Mouse (Mus musculus) heart, embryonic 13.5 days (tissue): ENCODE measurements around the gene Lsm12. TPM values are rescaled to one million over a fixed set of nuclear protein-coding genes. Genes with fewer than 3 reads are reported as not detected.
A peak's percentile ranks its signal among the peaks of the same experiment; 100 is the strongest.

Experiments used
- ATAC-seq: fragments of 200-750 bp; cut with Nextera tagmentation; 2 replicates; pipeline ENCODE4 v1.8.0; 2017; ENCODE audit warnings: moderate TSS enrichment; ENCODE audit not compliant: insufficient number of reproducible peaks, low FRiP score, low TSS enrichment; ENCODE audit errors: extremely low read depth
- H3K27ac ChIP-seq: fragments of 300-500 bp; sonication (generic); replicated peaks from 2 replicates; pipeline ENCODE4 v1.5.1; 2015; ENCODE audit warnings: moderate library complexity, mild to moderate bottlenecking, inconsistent platforms
- H3K27me3 ChIP-seq: fragments of 300-500 bp; sonication (generic); replicated peaks from 2 replicates; pipeline ENCODE4 v1.6.1; 2015; ENCODE audit warnings: mild to moderate bottlenecking, inconsistent platforms
- H3K36me3 ChIP-seq: fragments of 300-500 bp; sonication (generic); 2 replicates; pipeline ENCODE4 v1.6.1; 2015; ENCODE audit warnings: mild to moderate bottlenecking, inconsistent platforms
- H3K4me1 ChIP-seq: fragments of 300-500 bp; sonication (generic); 2 replicates; pipeline ENCODE4 v1.6.1; 2015; ENCODE audit warnings: inconsistent platforms
- H3K4me2 ChIP-seq: fragments of 300-500 bp; sonication (generic); 2 replicates; pipeline ENCODE4 v1.6.1; 2015; ENCODE audit warnings: inconsistent platforms, mild to moderate bottlenecking, moderate library complexity
- H3K4me3 ChIP-seq: fragments of 300-500 bp; sonication (generic); 2 replicates; pipeline ENCODE4 v1.5.1; 2015; ENCODE audit warnings: moderate library complexity, mild to moderate bottlenecking, inconsistent platforms
- H3K9ac ChIP-seq: fragments of 300-500 bp; sonication (generic); 2 replicates; pipeline ENCODE4 v1.6.1; 2015; ENCODE audit warnings: inconsistent platforms, mild to moderate bottlenecking, moderate library complexity
- H3K9me3 ChIP-seq: fragments of 300-500 bp; sonication (generic); 2 replicates; pipeline ENCODE4 v1.6.1; 2016; ENCODE audit warnings: inconsistent platforms
- WGBS: fragments of 180-500 bp; shearing (Covaris S2); methylation state at CpG from one replicate; pipeline ENCODE4 v1.1.7; 2015; ENCODE audit warnings: mixed read lengths; 5-methylcytosine and 5-hydroxymethylcytosine counted together
- polyA plus RNA-seq: library from polyadenylated mRNA; unstranded; fragments of >200 nt; fragmentation: Nextera tagmentation; extraction: Ambion mirVana; gene quantifications from 2 replicates; pipeline ENCODE4 v1.2.1, GENCODE M21; 2015

The Lsm12 gene
- polyA plus RNA-seq, 1 experiment from 2014 or later, result 80.7 TPM

- WGBS, result 15% methylated on average over 12 of the region's 12 CpGs
- H3K27me3 ChIP-seq, result no peaks in the 10 kb centered on the region
- peak overlapping the region; percentile 86 for H3K4me2 ChIP-seq
- peaks cover 11% of the 10 kb centered on the region for H3K36me3 ChIP-seq
- peaks cover 95% of the 10 kb centered on the region for H3K4me1 ChIP-seq
- peak overlapping the region; percentile 63 for H3K4me3 ChIP-seq
- peak overlapping the region; percentile 89 for H3K9ac ChIP-seq
- ATAC-seq, result peak; percentile 58; the same call in 1 of the 2 replicates
- peak overlapping the region; percentile 95 for H3K27ac ChIP-seq
- no peaks in the 10 kb centered on the region for H3K9me3 ChIP-seq
Observed at GRCm38 (mm10) chr11:102216056-102216885, 31.2 kb upstream of the Lsm12 start.

- Histone ChIP-seq H3K4me2 (peak overlapping the region; percentile 86), H3K9ac (peak overlapping the region; percentile 77), H3K4me3 (peak overlapping the region; percentile 63), H3K36me3 (peaks cover 8% of the 10 kb centered on the region), H3K27me3 (no peaks in the 10 kb centered on the region), H3K4me1 (peaks cover 95% of the 10 kb centered on the region), H3K9me3 (no peaks in the 10 kb centered on the region), H3K27ac (peak overlapping the region; percentile 95)
- WGBS, result 42% methylated on average over 11 of the region's 11 CpGs
- no peak for ATAC-seq
Observed at GRCm38 (mm10) chr11:102215511-102215910, 30.4 kb upstream of the Lsm12 start.

GRCm38 (mm10) chr11:102214430-102215156 is 29.5 kb upstream of the Lsm12 start:
- peak overlapping the region; percentile 95 for H3K27ac ChIP-seq

GRCm38 (mm10) chr11:102211936-102212341 is 26.8 kb upstream of the Lsm12 start:
- Histone ChIP-seq H3K4me3 (no peak overlapping the region), H3K27me3 (no peaks in the 10 kb centered on the region), H3K36me3 (peaks cover 9% of the 10 kb centered on the region), H3K27ac (peak overlapping the region; percentile 68), H3K4me2 (peak overlapping the region; percentile 43), H3K4me1 (peaks cover 97% of the 10 kb centered on the region), H3K9ac (peak overlapping the region; percentile 64), H3K9me3 (no peaks in the 10 kb centered on the region)
- WGBS, result 44% methylated on average over 18 of the region's 18 CpGs
- ATAC-seq, result no peak

More at GRCm38 (mm10) chr11:102214430-102215156, 29.5 kb upstream of the Lsm12 start:
- peaks cover 8% of the 10 kb centered on the region for H3K36me3 ChIP-seq
- no peak for ATAC-seq
- H3K4me1 ChIP-seq, result peaks cover 95% of the 10 kb centered on the region
- peak overlapping the region; percentile 5 for H3K4me3 ChIP-seq
- 24% methylated on average over 10 of the region's 10 CpGs for WGBS
- H3K4me2 ChIP-seq, result peak overlapping the region; percentile 86
- no peaks in the 10 kb centered on the region for H3K27me3 ChIP-seq
- H3K9me3 ChIP-seq, result no peaks in the 10 kb centered on the region
- H3K9ac ChIP-seq, result peak overlapping the region; percentile 77

GRCm38 (mm10) chr11:102211011-102211410 is 25.9 kb upstream of the Lsm12 start:
- WGBS, result 61% methylated on average over 5 of the region's 5 CpGs
- peaks cover 19% of the 10 kb centered on the region for H3K36me3 ChIP-seq

GRCm38 (mm10) chr11:102210185-102210584 is 25.1 kb upstream of the Lsm12 start:
- 55% methylated on average over 3 of the region's 3 CpGs for WGBS
- Histone ChIP-seq H3K27me3 (no peaks in the 10 kb centered on the region), H3K9ac (0 out of 2 replicates have a peak overlapping the region, but pooled peaks have one; percentile 34), H3K9me3 (no peaks in the 10 kb centered on the region), H3K27ac (no peak overlapping the region), H3K4me1 (peaks cover 98% of the 10 kb centered on the region), H3K4me3 (no peak overlapping the region), H3K4me2 (no peak overlapping the region), H3K36me3 (peaks cover 27% of the 10 kb centered on the region)
- ATAC-seq, result no peak

More at GRCm38 (mm10) chr11:102211011-102211410, 25.9 kb upstream of the Lsm12 start:
- H3K4me1 ChIP-seq, result peaks cover 98% of the 10 kb centered on the region
- peak overlapping the region; percentile 64 for H3K9ac ChIP-seq
- peak overlapping the region; percentile 68 for H3K27ac ChIP-seq
- ATAC-seq, result no peak
- H3K27me3 ChIP-seq, result no peaks in the 10 kb centered on the region
- H3K9me3 ChIP-seq, result no peaks in the 10 kb centered on the region
- H3K4me3 ChIP-seq, result no peak overlapping the region
- H3K4me2 ChIP-seq, result no peak overlapping the region

- peaks cover 31% of the 10 kb centered on the region for H3K36me3 ChIP-seq
- H3K9me3 ChIP-seq, result no peaks in the 10 kb centered on the region
- peaks cover 98% of the 10 kb centered on the region for H3K4me1 ChIP-seq
- no peaks in the 10 kb centered on the region for H3K27me3 ChIP-seq
- no peak for ATAC-seq
- peak overlapping the region; percentile 71; the same call in 1 of the 2 replicates for H3K9ac ChIP-seq
- 42% methylated on average over 2 of the region's 2 CpGs for WGBS
- H3K4me2 ChIP-seq, result no peak overlapping the region
- H3K4me3 ChIP-seq, result no peak overlapping the region
- H3K27ac ChIP-seq, result peak overlapping the region; percentile 62; the same call in 1 of the 2 replicates
Observed at GRCm38 (mm10) chr11:102209742-102210141, 24.6 kb upstream of the Lsm12 start.

GRCm38 (mm10) chr11:102208846-102209245 is 23.8 kb upstream of the Lsm12 start:
- peaks cover 98% of the 10 kb centered on the region for H3K4me1 ChIP-seq
- peak overlapping the region; percentile 82 for H3K27ac ChIP-seq
- no peak overlapping the region for H3K4me3 ChIP-seq
- 23% methylated on average over 4 of the region's 4 CpGs for WGBS
- no peaks in the 10 kb centered on the region for H3K27me3 ChIP-seq
- H3K36me3 ChIP-seq, result peaks cover 40% of the 10 kb centered on the region
- no peaks in the 10 kb centered on the region for H3K9me3 ChIP-seq
- H3K4me2 ChIP-seq, result peak overlapping the region; percentile 52
- peak overlapping the region; percentile 71 for H3K9ac ChIP-seq
- no peak for ATAC-seq

GRCm38 (mm10) chr11:102207825-102208777 is 23.0 kb upstream of the Lsm12 start:
- Histone ChIP-seq H3K27ac (peak overlapping the region; percentile 82), H3K36me3 (peaks cover 48% of the 10 kb centered on the region), H3K4me2 (peak overlapping the region; percentile 52), H3K27me3 (no peaks in the 10 kb centered on the region), H3K4me1 (peaks cover 93% of the 10 kb centered on the region), H3K4me3 (peak overlapping the region; percentile 9; the same call in 1 of the 2 replicates), H3K9ac (peak overlapping the region; percentile 71), H3K9me3 (no peaks in the 10 kb centered on the region)
- no peak for ATAC-seq
- 40% methylated on average over 11 of the region's 11 CpGs for WGBS

- WGBS, result 72% methylated on average over 30 of the region's 30 CpGs
- Histone ChIP-seq H3K4me3 (no peak overlapping the region), H3K9me3 (no peaks in the 10 kb centered on the region), H3K4me1 (peaks cover 78% of the 10 kb centered on the region), H3K9ac (peak overlapping the region; percentile 47; the same call in 1 of the 2 replicates), H3K4me2 (no peak overlapping the region), H3K27ac (peak overlapping the region; percentile 82), H3K27me3 (no peaks in the 10 kb centered on the region), H3K36me3 (peaks cover 59% of the 10 kb centered on the region)
- no peak for ATAC-seq
Observed at GRCm38 (mm10) chr11:102206481-102206880, 21.4 kb upstream of the Lsm12 start.
